Mouse (Mus musculus): ENCODE measurements around the gene Rnf150. TPM values are rescaled to one million over a fixed set of nuclear protein-coding genes. Genes with fewer than 3 reads are reported as not detected.

The Rnf150 gene
- polyA plus RNA-seq, 1 experiment = 0.46 TPM

DNA sequence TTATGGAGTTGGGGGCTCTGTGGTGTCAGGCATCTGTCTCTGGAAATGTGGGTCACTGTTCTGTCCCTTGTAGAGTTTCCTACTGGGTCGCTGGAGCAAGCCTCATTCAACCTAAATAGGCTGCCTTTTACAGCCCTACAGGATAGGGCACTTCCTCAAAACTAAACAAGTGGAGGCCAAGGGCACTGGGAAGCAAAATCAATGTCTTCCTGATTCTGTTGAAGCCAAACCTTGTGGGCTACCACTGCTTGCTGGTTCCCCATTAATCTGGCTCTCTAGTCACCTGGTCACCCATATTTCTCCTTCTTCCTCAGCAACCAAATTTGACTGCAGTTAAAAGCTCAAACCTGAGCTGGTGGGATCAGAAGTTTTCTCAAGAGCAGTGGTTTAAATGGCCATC is 19.5 kb upstream of the Rnf150 start:
- H3K4me1 ChIP-seq (ENCODE audit: control insufficient read depth, insufficient read depth, low read length) = no peaks in the 10 kb centered on the region
- H3K9me3 ChIP-seq (replicated peaks; ENCODE audit: control insufficient read depth, insufficient read depth, low read length, poor library complexity, severe bottlenecking) = no peaks in the 10 kb centered on the region
- H3K36me3 ChIP-seq (ENCODE audit: control insufficient read depth, insufficient read depth, low read length, poor library complexity, severe bottlenecking) = no peaks in the 10 kb centered on the region
- TF ChIP-seq EP300 (IDR thresholded peaks at IDR 0.05; ENCODE audit: insufficient read depth, low read depth, low read length) = no peak
- no peak for TF ChIP-seq POLR2A (IDR thresholded peaks at IDR 0.05; ENCODE audit: insufficient read depth, low read length)
- TF ChIP-seq CTCF (IDR thresholded peaks at IDR 0.05; ENCODE audit: low read depth, low read length) = no peak
- H3K27me3 ChIP-seq (ENCODE audit: control insufficient read depth, insufficient read depth, low read length, poor library complexity, severe bottlenecking) = no peaks in the 10 kb centered on the region
- no peak overlapping the region for H3K4me3 ChIP-seq (ENCODE audit: low read depth, low read length)
- H3K9ac ChIP-seq (ENCODE audit: low read depth, poor library complexity, severe bottlenecking) = no peak overlapping the region
- H3K27ac ChIP-seq (ENCODE audit: insufficient read depth, low read length) = no peak overlapping the region

GRCm38 (mm10) chr8:82844413-82844812 is 18.7 kb upstream of the Rnf150 start:
- H3K9me3 ChIP-seq (replicated peaks; ENCODE audit: control insufficient read depth, insufficient read depth, low read length, poor library complexity, severe bottlenecking) = no peaks in the 10 kb centered on the region
- no peak overlapping the region for H3K4me3 ChIP-seq (ENCODE audit: low read depth, low read length)
- no peak overlapping the region for H3K27ac ChIP-seq (ENCODE audit: insufficient read depth, low read length)
- TF ChIP-seq CTCF (IDR thresholded peaks at IDR 0.05; ENCODE audit: low read depth, low read length) (no peak), POLR2A (IDR thresholded peaks at IDR 0.05; ENCODE audit: insufficient read depth, low read length) (no peak), EP300 (IDR thresholded peaks at IDR 0.05; ENCODE audit: insufficient read depth, low read depth, low read length) (no peak)
- no peaks in the 10 kb centered on the region for H3K36me3 ChIP-seq (ENCODE audit: control insufficient read depth, insufficient read depth, low read length, poor library complexity, severe bottlenecking)
- no peaks in the 10 kb centered on the region for H3K4me1 ChIP-seq (ENCODE audit: control insufficient read depth, insufficient read depth, low read length)
- no peak overlapping the region for H3K9ac ChIP-seq (ENCODE audit: low read depth, poor library complexity, severe bottlenecking)
- H3K27me3 ChIP-seq (ENCODE audit: control insufficient read depth, insufficient read depth, low read length, poor library complexity, severe bottlenecking) = no peaks in the 10 kb centered on the region

GRCm38 (mm10) chr8:82846098-82846497 is 17.1 kb upstream of the Rnf150 start:
- H3K4me3 ChIP-seq (ENCODE audit: low read depth, low read length) = no peak overlapping the region
- H3K4me1 ChIP-seq (ENCODE audit: control insufficient read depth, insufficient read depth, low read length) = no peaks in the 10 kb centered on the region
- H3K9me3 ChIP-seq (replicated peaks; ENCODE audit: control insufficient read depth, insufficient read depth, low read length, poor library complexity, severe bottlenecking) = no peaks in the 10 kb centered on the region
- no peak overlapping the region for H3K27ac ChIP-seq (ENCODE audit: insufficient read depth, low read length)
- H3K36me3 ChIP-seq (ENCODE audit: control insufficient read depth, insufficient read depth, low read length, poor library complexity, severe bottlenecking) = no peaks in the 10 kb centered on the region
- H3K27me3 ChIP-seq (ENCODE audit: control insufficient read depth, insufficient read depth, low read length, poor library complexity, severe bottlenecking) = no peaks in the 10 kb centered on the region
- TF ChIP-seq POLR2A (IDR thresholded peaks at IDR 0.05; ENCODE audit: insufficient read depth, low read length) (no peak), EP300 (IDR thresholded peaks at IDR 0.05; ENCODE audit: insufficient read depth, low read depth, low read length) (no peak), CTCF (IDR thresholded peaks at IDR 0.05; ENCODE audit: low read depth, low read length) (no peak)
- H3K9ac ChIP-seq (ENCODE audit: low read depth, poor library complexity, severe bottlenecking) = no peak overlapping the region

DNA sequence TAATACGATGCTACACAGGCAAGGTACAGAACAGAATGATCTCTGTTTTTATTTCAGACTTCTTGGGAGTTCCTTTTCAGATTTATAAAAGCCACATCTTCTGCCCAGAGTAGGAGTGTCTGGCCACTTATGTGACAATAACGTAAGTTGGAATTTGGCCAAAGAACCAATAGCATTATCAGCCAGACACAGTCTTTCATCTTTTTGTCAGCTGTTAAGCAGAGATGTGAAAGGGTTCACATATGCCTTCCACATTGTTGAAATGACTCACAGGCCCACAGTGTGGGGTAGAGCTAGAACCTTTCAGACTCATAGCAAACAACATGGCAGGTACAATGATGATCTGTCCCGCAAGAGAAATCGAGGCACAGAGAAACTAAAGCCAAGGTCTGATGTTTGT is 16.4 kb upstream of the Rnf150 start:
- H3K9ac ChIP-seq (ENCODE audit: low read depth, poor library complexity, severe bottlenecking) = no peak overlapping the region
- H3K4me3 ChIP-seq (ENCODE audit: low read depth, low read length) = no peak overlapping the region
- TF ChIP-seq POLR2A (IDR thresholded peaks at IDR 0.05; ENCODE audit: insufficient read depth, low read length) (no peak), EP300 (IDR thresholded peaks at IDR 0.05; ENCODE audit: insufficient read depth, low read depth, low read length) (no peak), CTCF (IDR thresholded peaks at IDR 0.05; ENCODE audit: low read depth, low read length) (no peak)
- no peaks in the 10 kb centered on the region for H3K4me1 ChIP-seq (ENCODE audit: control insufficient read depth, insufficient read depth, low read length)
- H3K27ac ChIP-seq (ENCODE audit: insufficient read depth, low read length) = no peak overlapping the region
- no peaks in the 10 kb centered on the region for H3K27me3 ChIP-seq (ENCODE audit: control insufficient read depth, insufficient read depth, low read length, poor library complexity, severe bottlenecking)
- no peaks in the 10 kb centered on the region for H3K36me3 ChIP-seq (ENCODE audit: control insufficient read depth, insufficient read depth, low read length, poor library complexity, severe bottlenecking)
- H3K9me3 ChIP-seq (replicated peaks; ENCODE audit: control insufficient read depth, insufficient read depth, low read length, poor library complexity, severe bottlenecking) = no peaks in the 10 kb centered on the region

- no peaks in the 10 kb centered on the region; the same call in 1 of the 2 replicates for H3K9me3 ChIP-seq (replicated peaks; ENCODE audit: control insufficient read depth, insufficient read depth, low read length, poor library complexity, severe bottlenecking)
- no peaks in the 10 kb centered on the region for H3K36me3 ChIP-seq (ENCODE audit: control insufficient read depth, insufficient read depth, low read length, poor library complexity, severe bottlenecking)
- H3K27me3 ChIP-seq (ENCODE audit: control insufficient read depth, insufficient read depth, low read length, poor library complexity, severe bottlenecking) = peaks cover 4% of the 10 kb centered on the region; the same call in 1 of the 2 replicates
- H3K4me3 ChIP-seq (ENCODE audit: low read depth, low read length) = no peak overlapping the region
- no peak for TF ChIP-seq POLR2A (IDR thresholded peaks at IDR 0.05; ENCODE audit: insufficient read depth, low read length)
- TF ChIP-seq CTCF (IDR thresholded peaks at IDR 0.05; ENCODE audit: low read depth, low read length) = no peak
- no peak for TF ChIP-seq EP300 (IDR thresholded peaks at IDR 0.05; ENCODE audit: insufficient read depth, low read depth, low read length)
- H3K27ac ChIP-seq (ENCODE audit: insufficient read depth, low read length) = no peak overlapping the region
- no peaks in the 10 kb centered on the region for H3K4me1 ChIP-seq (ENCODE audit: control insufficient read depth, insufficient read depth, low read length)
- H3K9ac ChIP-seq (ENCODE audit: low read depth, poor library complexity, severe bottlenecking) = no peak overlapping the region
Observed at GRCm38 (mm10) chr8:82858541-82859342, 4.4 kb upstream of the Rnf150 start.

DNA sequence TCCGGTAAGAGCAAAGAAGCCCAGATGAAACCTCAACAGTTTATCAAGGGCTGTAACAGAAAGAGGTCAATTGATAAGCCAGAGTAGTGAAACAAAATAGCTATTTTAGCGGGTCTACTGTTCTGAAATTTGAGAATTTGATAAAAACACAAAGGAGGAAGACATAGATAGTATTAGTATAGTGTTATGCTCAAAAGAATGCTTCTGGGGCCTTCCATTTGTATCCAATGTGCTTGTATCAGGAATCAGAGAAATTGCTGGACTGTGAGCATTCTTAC is 3.9 kb upstream of the Rnf150 start:
- Histone ChIP-seq H3K4me3 (ENCODE audit: low read depth, low read length) (no peak overlapping the region), H3K36me3 (ENCODE audit: control insufficient read depth, insufficient read depth, low read length, poor library complexity, severe bottlenecking) (no peaks in the 10 kb centered on the region), H3K9ac (ENCODE audit: low read depth, poor library complexity, severe bottlenecking) (no peak overlapping the region), H3K4me1 (ENCODE audit: control insufficient read depth, insufficient read depth, low read length) (no peaks in the 10 kb centered on the region), H3K27ac (ENCODE audit: insufficient read depth, low read length) (no peak overlapping the region), H3K9me3 (replicated peaks; ENCODE audit: control insufficient read depth, insufficient read depth, low read length, poor library complexity, severe bottlenecking) (no peaks in the 10 kb centered on the region; the same call in 1 of the 2 replicates), H3K27me3 (ENCODE audit: control insufficient read depth, insufficient read depth, low read length, poor library complexity, severe bottlenecking) (peaks cover 5% of the 10 kb centered on the region)
- TF ChIP-seq EP300 (IDR thresholded peaks at IDR 0.05; ENCODE audit: insufficient read depth, low read depth, low read length) (no peak), CTCF (IDR thresholded peaks at IDR 0.05; ENCODE audit: low read depth, low read length) (no peak), POLR2A (IDR thresholded peaks at IDR 0.05; ENCODE audit: insufficient read depth, low read length) (no peak)

All from ES-Bruce4 (cell line).